Mouse (Mus musculus): ENCODE measurements at regions not wholly inside any gene's neighbourhood (a gene's known extent, or its start where the extent isn't known, plus 50 kb on each side); places are given as distances from the start of the nearest gene placed in this dataset.

DNA sequence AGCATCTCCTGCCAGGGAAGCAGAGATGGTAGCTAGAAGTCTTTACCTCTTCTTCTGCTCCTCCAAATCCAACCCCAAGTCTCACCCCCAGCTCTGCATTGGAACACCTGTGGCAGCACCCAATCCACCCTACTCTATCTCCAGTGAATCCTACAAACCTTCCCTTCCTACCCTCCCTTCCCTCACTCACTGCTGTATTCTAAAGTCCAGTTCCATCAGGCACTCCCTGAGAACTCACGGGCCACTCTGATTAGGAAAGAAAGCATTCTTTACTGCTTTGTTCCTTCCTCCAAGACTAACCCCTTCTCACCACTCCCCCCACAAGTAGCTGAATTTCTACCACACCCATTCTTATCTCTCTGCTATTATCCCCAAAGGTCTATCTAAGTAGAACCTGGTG, 747.1 kb upstream of the Epha7 start:
- TF ChIP-seq TCF12 (IDR thresholded peaks at IDR 0.05; ENCODE audit: low read depth, low read length) (no peak), CTCF (conservative IDR thresholded peaks at IDR 0.05 in 1 of 2, IDR thresholded peaks at IDR 0.05 in 1 of 2; ENCODE audit: low read depth in 2 of 2, low read length in 2 of 2) (no peak), USF1 (IDR thresholded peaks at IDR 0.05; ENCODE audit: low read depth, low read length) (no peak), GABPA (IDR thresholded peaks at IDR 0.05; ENCODE audit: insufficient replicate concordance, low read depth, low read length) (no peak), USF2 (conservative IDR thresholded peaks at IDR 0.05; ENCODE audit: low read depth, low read length) (no peak)

Measured in CH12.LX (cell line).